Mouse (Mus musculus): ENCODE data around the gene Spry2.

Spry2 gene

DNA sequence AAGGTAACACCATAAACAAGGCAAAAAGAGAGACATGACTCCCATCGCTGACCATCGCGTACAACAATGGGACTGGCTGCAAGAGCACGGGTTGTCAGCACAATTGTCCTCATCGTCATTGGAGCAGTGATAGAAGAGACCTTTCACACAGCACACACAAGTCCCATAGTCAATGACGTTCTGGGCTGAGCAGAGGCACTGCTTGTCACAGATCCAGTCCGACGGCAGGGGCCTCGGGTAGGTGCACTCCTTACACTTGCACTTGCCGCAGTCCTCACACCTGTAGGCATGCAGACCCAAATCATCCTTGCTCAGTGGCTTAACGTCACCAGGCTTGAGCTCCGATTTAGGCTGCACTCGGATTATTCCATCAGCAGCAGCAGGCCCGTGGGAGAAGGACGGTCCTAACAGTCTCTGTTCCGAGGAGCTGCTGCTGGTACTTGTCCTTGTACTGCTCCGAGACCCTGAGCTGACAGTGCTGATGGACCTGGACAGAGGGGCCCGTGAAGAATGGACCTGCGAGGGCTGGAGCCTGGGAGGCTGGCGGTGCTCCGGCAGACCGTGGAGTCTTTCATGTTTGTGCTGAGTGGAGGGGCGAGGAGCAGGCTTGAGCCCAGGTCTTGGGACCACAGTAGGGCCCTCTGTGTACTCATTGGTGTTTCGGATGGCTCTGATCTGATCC, 3.5 kb downstream of the Spry2 start:
- no peak for DNase-seq (ENCODE audit: low spot score in 2 of 2)

DNA sequence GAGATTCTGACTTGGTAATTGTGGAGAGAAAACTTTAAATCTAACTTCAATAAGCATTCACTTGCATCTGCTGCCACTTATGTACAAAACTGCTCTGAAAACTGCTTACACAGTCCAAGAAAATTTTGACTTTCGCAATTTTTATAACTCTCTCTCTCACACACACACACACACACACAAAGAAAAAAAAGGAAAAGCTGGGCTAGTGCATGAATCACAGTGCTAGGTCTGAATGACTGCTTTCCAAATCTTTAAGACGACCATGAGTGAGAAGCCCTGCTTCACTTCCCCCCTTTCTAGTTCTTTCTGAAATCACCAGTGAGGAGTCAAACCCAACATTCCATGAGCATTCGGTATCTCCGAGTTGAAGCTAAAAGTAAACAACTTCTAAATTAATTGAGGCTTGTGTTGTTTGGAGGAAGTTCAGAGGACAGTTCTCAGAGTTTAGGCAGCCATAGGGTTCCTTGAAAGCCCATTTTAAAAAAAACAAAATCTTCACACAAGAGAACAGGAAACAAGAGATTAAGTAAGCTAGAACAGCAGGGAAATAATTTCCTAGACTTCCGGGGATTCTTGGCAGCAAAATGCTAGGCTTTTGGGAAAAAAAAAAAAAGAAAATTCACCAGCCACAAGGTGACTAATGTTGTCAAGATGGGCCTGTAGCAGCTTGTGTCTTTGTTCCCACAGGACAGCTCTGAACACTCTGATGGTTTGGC, 5.9 kb downstream of the Spry2 start:
- no peak for DNase-seq (ENCODE audit: low spot score in 2 of 2)

DNA sequence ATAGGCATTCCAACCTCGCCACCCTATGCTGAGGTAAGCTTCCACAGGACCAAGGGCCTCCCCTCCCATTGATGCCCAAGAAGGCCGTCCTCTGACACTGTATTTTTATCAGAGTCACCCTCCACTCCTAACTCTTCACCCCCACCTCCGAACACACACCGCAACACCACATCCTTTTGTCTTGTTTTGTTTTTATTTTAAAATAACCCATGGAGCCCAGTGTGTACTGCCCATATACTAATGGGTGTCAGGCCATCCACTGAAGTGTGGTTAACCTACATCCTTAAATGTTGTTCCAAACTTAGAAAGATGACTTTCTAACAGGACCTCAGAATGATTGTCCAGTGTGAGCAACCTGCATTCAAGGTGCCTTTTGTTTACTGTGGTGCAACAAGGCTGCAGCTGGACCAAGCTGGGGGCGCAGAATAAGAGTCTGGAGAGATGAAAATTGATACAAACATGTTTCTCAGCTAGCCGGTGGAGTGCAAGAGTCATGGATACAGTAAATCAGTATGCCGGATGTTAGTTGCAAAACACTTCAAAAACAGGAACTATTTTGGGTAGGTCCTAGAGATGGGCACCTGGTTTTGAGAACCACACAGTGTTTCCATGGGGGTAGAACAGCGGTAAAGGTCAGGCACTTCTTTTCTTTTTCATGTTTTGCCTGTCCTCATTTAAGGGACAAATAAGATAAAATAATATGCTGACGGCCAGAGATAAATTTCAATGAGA, 9.8 kb downstream of the Spry2 start:
- DNase-seq (ENCODE audit: low spot score in 2 of 2) = no peak

DNA sequence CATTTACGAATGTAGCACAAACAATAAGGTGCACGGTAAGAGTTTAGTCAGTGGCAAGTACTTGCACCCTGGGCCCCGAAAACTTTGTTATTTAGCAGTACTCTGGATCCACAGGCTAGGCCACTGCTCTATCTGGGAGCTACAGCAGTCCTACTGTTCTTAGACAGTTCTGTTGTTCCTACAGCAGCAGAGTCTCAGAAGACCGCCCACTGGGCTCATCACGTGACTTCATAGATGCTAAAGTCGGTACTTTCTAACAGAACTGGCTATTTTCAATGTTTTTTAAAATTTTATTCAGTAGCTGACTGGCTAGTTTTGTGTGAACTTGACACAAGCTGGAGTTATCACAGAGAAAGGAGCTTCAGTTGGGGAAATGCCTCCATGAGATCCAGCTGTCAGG, 11.4 kb downstream of the Spry2 start:
- no peak for DNase-seq (ENCODE audit: low spot score in 2 of 2)

DNA sequence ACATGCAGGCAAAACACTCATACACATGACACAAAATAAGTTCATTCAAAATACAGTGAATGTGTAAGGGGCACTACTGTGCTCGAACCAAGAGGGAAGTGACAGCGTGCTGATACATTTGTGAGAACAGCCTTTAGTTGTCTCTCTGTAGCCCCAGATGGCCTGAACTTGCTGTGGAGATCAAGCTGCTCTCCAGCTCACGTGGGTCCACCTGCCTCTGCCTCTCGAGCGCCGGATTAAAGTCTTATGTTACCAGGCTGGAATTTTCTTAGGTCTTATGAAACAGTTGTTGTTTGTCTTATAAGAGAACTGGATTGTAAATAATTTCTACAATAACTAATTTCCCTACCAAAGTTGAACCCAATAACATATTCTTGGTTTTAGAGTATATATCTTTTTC, 13.4 kb downstream of the Spry2 start:
- no peak for DNase-seq (ENCODE audit: low spot score in 2 of 2)

DNA sequence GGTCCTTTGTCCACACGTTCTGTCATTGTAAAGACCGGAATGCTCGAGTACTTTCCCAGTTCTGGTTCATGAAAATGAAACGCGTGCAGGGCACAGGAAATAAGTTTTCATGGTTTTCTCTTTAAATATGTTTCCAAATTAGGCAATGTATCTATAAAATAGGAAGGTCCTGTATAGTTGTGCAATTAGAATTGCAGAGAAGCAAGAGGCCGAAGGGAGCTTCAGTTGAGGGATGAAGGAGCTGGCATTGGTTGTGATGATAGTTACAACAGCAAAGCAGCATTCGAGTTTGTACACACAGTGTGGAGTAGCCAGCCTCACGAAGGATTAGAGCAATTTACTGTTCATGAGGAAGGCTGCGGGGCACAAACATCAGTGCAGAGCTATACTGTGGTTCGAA, 18.3 kb downstream of the Spry2 start:
- no peak for DNase-seq (ENCODE audit: low spot score in 2 of 2)

DNA sequence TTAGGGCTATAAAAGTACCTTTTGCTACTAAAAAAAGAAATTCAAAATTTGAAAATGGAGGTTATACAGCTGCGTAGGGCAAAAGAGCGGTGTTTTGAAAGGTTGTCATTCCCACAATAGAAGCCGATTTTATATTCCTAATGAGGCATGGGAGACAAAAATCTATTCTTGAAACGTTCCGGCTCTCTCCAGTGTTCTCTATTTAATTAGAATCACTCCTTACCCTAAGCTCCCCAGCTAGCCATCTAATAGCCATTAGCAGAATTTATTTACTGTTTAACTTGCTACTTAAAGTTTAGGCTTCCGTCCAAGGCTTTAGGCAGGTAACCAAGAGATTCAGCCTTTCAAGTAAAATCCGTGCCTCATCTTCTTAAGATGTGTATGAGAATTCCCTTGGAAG, 20.2 kb downstream of the Spry2 start:
- no peak for DNase-seq (ENCODE audit: low spot score in 2 of 2)

DNA sequence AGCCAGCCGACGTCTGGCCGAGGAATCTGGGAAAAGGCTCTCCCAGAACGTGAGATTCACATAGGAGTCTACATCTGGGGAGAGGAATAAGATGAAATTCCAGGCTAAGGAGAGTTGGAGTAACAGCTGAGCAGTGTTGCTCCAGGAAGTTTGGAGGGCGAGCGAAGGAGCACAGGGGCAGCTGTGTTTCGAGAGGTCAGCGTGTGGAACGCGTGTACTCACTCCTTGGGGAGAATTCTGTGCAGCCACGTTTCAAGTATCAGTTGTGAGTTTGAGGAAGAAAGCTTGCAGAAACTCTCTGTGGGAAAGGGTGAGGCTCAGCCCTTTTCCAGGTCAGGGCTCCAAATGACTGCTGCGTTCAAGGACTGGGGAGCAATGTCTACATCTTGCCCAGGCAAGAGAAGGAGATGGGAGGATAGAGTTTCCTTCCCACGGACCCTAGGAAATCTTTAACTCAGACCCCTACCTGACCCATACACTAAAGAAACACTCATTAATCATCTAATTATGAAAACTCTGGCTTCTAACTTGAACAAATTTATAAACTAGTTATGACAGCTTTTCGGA, 26.2 kb downstream of the Spry2 start:
- DNase-seq (ENCODE audit: low spot score in 2 of 2) = no peak

DNA sequence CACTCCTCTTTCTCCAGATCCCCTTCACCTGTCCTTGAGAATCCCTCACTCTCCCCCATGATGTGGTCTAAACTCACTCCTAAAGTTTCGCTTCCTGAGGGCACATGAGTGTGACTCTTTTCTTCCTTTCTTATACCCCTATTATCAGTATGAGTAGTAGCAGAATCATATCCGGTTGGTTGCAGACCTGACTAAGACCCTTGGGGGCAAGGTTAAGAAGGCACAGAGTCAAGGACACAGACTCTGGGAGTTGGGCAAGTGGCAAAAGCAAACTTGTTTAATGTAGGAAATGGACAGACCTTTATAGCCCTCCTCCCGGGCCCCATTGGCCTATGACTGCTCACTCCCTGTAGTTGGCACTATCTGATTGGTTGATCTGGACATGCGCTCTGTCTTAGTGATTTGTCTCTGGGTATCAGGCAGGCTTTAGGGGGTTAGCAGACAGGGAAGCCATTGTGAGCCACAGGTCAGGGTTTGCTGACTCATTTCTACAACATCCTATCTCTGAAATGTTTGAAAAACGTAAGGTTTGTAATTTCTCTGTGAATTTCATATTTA, 31.2 kb downstream of the Spry2 start:
- no peak for DNase-seq (ENCODE audit: low spot score in 2 of 2)

DNA sequence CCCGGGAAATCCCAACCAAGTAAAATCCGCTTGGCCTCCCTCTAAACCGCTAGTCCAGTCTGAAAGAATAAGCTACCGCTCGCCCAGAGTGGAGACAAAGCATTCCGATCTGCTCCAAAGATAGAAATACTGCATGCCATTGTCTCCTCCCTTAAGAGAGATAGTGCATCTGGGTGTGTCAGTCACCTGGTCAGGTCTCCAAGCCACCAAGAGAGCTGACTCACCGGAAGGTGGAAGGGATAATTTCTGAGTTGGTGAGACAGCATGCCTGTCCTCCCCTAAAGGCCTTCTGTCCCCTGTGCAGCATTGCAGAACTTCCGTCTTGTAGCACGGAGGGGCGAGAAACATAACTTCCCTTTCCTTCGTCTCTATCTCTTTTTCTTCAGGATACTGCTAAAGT, 34.4 kb downstream of the Spry2 start:
- DNase-seq (ENCODE audit: low spot score in 2 of 2) = no peak

DNA sequence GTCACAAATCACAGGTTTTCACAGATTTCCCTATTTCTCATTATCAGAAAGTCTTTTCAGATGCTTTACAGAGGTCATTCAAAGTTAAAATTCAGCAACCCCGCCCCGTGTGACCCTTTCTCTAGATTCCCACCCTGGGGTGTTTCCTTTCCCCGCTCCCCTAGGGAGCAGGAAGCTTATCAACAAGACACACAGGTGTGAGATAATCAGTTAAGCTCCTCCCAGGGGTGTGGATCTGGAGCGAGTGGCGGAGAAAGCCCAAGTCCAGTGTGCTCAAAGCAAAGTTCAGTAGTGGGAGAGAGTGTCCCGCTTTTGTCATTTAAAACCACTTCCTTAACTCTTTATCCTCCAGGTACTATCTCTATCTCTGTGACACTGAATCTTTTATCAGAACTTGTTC, 35.7 kb downstream of the Spry2 start:
- no peak for DNase-seq (ENCODE audit: low spot score in 2 of 2)

DNA sequence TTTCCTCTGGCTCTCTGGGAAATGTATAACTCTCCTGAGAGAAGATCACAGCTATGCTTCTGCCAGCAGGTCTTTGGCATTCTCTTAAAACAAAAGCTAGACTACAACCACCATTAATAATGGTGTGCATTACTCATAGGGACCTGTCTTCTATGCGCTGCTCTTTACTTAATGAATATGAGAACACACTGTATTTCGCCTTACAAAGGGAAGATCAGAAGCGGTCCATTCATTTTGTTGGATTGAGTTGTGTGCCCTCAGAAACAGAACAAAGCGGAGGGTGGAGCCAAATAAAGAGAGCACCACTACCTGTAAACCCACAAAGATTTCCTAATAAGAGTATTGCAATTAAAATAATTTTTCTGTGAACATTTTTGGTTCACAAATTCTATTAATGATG, 36.3 kb downstream of the Spry2 start:
- DNase-seq (ENCODE audit: low spot score in 2 of 2) = no peak

DNA sequence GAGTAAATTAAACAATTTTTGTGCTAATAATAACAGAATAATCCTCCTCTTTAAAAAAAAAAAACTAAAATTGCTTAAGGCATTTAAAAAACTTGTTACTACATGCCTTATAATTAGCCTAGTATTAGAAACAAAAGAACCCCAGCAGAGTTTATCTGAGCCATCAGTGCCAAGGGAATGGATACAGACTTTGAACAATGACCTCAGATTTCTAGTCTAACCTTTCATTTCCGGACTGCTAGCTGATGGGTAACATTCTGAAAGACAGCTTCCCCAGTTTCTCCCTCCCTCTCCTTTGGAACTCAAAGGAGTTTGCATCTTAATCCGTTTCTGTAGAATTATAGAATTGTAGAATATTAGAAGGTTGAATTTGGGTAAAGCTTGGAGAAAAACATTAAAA, 36.7 kb downstream of the Spry2 start:
- DNase-seq (ENCODE audit: low spot score in 2 of 2) = no peak

DNA sequence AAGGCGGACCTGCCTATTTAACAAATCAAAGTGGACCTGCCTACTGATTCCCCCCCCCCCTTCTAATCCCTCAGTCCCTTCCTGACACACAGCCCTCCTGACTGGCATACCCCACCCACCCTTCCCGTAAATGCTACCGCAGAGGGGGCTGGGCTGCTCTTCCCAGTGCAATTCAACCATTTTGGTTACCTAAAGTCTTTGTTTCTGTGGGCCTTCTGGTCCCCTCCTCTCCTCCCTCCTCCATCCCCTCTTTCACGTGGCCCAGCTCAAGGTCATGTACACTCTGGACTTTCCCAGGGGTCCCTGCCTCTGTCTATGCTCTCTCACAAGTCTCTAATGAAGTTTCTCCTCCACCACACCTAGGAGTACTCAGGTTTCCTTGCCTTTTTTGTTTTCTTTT, 37.3 kb downstream of the Spry2 start:
- DNase-seq (ENCODE audit: low spot score in 2 of 2) = no peak

DNA sequence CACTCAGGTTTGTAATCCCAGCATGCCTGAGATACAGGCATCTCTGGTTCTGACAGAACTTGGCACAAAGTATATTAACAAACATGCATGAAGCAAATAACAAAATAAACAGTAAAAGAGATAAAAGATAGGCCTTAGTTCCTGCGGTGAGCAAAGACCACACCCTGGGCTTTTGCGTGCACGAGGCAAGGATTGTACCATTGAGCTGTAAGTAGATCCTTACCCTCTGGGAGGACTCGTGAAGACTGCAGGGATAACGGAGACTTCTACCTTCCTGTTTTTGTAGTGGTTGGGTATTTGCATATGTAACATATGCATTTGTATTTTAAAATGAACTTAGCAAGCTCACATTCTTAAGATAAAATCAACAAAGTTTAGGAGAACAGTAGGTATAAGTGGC, 37.7 kb downstream of the Spry2 start:
- DNase-seq (ENCODE audit: low spot score in 2 of 2) = no peak

DNA sequence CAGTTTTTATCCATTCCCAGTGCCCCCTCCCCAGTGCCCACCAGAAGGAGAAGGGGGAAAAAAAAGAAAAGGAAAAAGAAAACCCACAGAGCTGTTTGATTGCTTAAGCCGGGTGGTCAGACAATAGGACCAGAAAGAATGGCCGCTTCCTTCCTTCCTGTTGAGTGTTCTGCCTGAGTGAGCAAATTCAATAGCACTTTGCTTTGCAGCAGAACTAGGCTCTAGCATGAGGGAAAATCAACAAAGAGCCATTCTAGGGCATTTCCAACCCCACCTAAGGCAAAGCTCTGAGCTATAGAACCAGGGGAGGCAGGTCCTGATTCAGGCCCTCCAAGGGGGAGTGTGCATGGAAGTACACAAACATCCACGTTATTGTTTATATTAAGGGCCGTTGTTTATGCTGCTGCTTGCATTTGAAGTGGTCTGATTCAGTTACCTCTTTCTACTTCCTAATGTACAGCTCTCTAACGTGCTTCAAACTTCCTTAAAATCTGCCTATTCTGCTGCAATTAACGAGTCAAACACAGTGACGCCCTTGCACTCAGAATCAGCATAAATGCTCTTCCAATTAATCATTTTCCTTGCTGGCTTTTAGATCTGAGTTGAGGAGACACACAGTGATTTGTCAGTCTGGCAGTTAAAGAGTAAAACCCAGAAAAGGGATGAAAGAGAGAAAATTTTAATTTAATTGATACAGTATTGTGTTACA, 45.1 kb downstream of the Spry2 start:
- DNase-seq (ENCODE audit: low spot score in 2 of 2) = no peak
